Mouse (Mus musculus) erythroblast, embryonic 14.5 days (primary cell): ENCODE data around the gene Ormdl1.
"Not testable (repeated sequence)": the region's sequence is repeated elsewhere in the genome, so short reads cannot be mapped to it uniquely, and the experiment has no call there.

Source experiments
- GATA1 ChIP-seq: IDR thresholded peaks from 2 replicates; pipeline ENCODE4 v1.6.1; 2012; ENCODE audit warnings: low read length, inconsistent platforms, mixed read lengths
- TAL1 ChIP-seq: IDR thresholded peaks from 3 replicates; pipeline ENCODE4 v1.6.1; 2012; ENCODE audit warnings: low read length, inconsistent platforms, mixed read lengths

DNA sequence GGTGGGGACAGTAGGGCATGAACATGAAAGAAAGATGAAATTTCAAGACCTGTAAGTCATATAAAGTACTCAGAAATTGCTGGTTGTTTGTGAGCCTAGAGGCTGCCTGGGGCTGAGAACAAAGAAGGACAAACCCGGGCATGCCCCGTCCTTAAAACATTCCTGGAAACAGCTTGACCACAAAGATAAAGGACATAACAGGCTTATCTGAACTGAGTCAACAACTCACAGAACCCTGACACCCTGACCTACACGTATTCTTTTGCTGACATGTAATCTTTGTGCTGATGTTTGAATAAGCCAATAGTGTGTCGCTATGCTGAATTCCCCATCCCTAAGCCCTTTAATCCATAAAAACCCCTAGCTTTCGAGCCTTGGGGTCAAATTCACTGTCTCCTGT, 36.6 kb downstream of the Ormdl1 start:
- not testable (repeated sequence) for TF ChIP-seq TAL1, GATA1
